Mouse (Mus musculus) MEL (cell line): ENCODE data around the gene Trim26. TPM values are rescaled to one million over a fixed set of nuclear protein-coding genes. Genes with fewer than 3 reads are reported as not detected.

Source experiments
- DNase-seq: peaks from one replicate; pipeline ENCODE4 v3.0.0; 2011; ENCODE audit warnings: low read depth, low spot score
- H3K27ac ChIP-seq: 2 replicates; pipeline ENCODE4 v1.5.1; 2012; ENCODE audit warnings: low read depth, mild to moderate bottlenecking, control low read depth, low read length, moderate library complexity; ENCODE audit not compliant: control insufficient read depth
- H3K27me3 ChIP-seq, 2 experiments: fragments of 150-350 bp in 1 of 2; sonication (generic) in 1 of 2; 2 replicates each; pipeline ENCODE4 v1.6.1; 2012; ENCODE audit warnings: low read length in 2 of 2, mild to moderate bottlenecking in 2 of 2, improper control_type of control experiment in 1 of 2, moderate library complexity in 1 of 2; ENCODE audit not compliant: insufficient read depth in 2 of 2, control insufficient read depth in 1 of 2
- H3K36me3 ChIP-seq, 2 experiments: 2 replicates each; pipeline ENCODE4 v1.6.1; 2012 to 2014; ENCODE audit warnings: low read length in 2 of 2, improper control_type of control experiment in 1 of 2, inconsistent platforms in 1 of 2, mild to moderate bottlenecking in 1 of 2; ENCODE audit not compliant: insufficient read depth in 2 of 2, control insufficient read depth in 1 of 2
- H3K4me1 ChIP-seq, 2 experiments: fragments of 150-350 bp in 1 of 2; sonication (generic) in 1 of 2; 2 replicates each; pipeline ENCODE4 v1.6.1; 2012; ENCODE audit warnings: low read length in 2 of 2, improper control_type of control experiment in 1 of 2, mild to moderate bottlenecking in 1 of 2; ENCODE audit not compliant: insufficient read depth in 2 of 2, control insufficient read depth in 1 of 2
- H3K4me3 ChIP-seq, 2 experiments: fragments of 150-350 bp in 1 of 2; sonication (generic) in 1 of 2; 2 replicates each; pipeline ENCODE4 v1.5.1; 2012; ENCODE audit warnings: low read depth in 2 of 2, low read length in 2 of 2, mild to moderate bottlenecking in 2 of 2, moderate library complexity in 2 of 2, control low read depth in 1 of 2, improper control_type of control experiment in 1 of 2; ENCODE audit not compliant: control insufficient read depth in 1 of 2, insufficient read depth in 1 of 2
- H3K79me2 ChIP-seq: 2 replicates; pipeline ENCODE4 v1.6.1; 2012; ENCODE audit warnings: mild to moderate bottlenecking, low read length, moderate library complexity; ENCODE audit not compliant: control insufficient read depth, poor library complexity, insufficient read depth
- H3K9ac ChIP-seq: 2 replicates; pipeline ENCODE4 v1.6.1; 2012; ENCODE audit warnings: low read depth, mild to moderate bottlenecking, control low read depth, low read length, moderate library complexity; ENCODE audit not compliant: control insufficient read depth, poor library complexity, severe bottlenecking
- H3K9me3 ChIP-seq: fragments of 150-350 bp; sonication (generic); replicated peaks from 2 replicates; pipeline ENCODE4 v1.6.1; 2012; ENCODE audit warnings: mild to moderate bottlenecking, low read length, improper control_type of control experiment, moderate library complexity; ENCODE audit not compliant: insufficient read depth
- ELF1 ChIP-seq: IDR thresholded peaks from 2 replicates; pipeline ENCODE4 v1.6.1; 2014; ENCODE audit warnings: low read depth, mild to moderate bottlenecking, inconsistent platforms, low read length, improper control_type of control experiment, moderate library complexity
- JUND ChIP-seq: IDR thresholded peaks from 2 replicates; pipeline ENCODE4 v1.6.1; 2011; ENCODE audit warnings: low read depth, mild to moderate bottlenecking, improper control_type of control experiment, low read length
- POLR2AphosphoS2 ChIP-seq: IDR thresholded peaks from 2 replicates; pipeline ENCODE4 v1.6.1; 2011; ENCODE audit warnings: low read length, improper control_type of control experiment
- POLR2AphosphoS5 ChIP-seq: IDR thresholded peaks from 2 replicates; pipeline ENCODE4 v1.6.1; 2012; ENCODE audit warnings: low read depth, borderline replicate concordance, mild to moderate bottlenecking, inconsistent platforms, low read length, moderate library complexity, mixed read lengths
- RAD21 ChIP-seq: IDR thresholded peaks from 2 replicates; pipeline ENCODE4 v1.6.1; 2011; ENCODE audit warnings: mild to moderate bottlenecking, low read depth, low read length, improper control_type of control experiment
- RCOR1 ChIP-seq: IDR thresholded peaks from 2 replicates; pipeline ENCODE4 v1.6.1; 2012; ENCODE audit warnings: low read depth, mild to moderate bottlenecking, inconsistent platforms, low read length, improper control_type of control experiment
- SIN3A ChIP-seq: IDR thresholded peaks from 2 replicates; pipeline ENCODE4 v1.6.1; 2012; ENCODE audit warnings: low read length, improper control_type of control experiment, inconsistent platforms
- TBP ChIP-seq: IDR thresholded peaks from 2 replicates; pipeline ENCODE4 v1.8.0; 2011; ENCODE audit warnings: low read depth, low read length, improper control_type of control experiment
- TCF12 ChIP-seq: IDR thresholded peaks from 2 replicates; pipeline ENCODE4 v1.6.1; 2014; ENCODE audit warnings: low read depth, mild to moderate bottlenecking, inconsistent platforms, low read length, improper control_type of control experiment, moderate library complexity
- USF1 ChIP-seq: IDR thresholded peaks from 2 replicates; pipeline ENCODE4 v1.6.1; 2014; ENCODE audit warnings: low read depth, mild to moderate bottlenecking, inconsistent platforms, low read length, improper control_type of control experiment, moderate library complexity
- ZC3H11A ChIP-seq: IDR thresholded peaks from 2 replicates; pipeline ENCODE4 v1.6.1; 2012; ENCODE audit warnings: low read depth, mild to moderate bottlenecking, inconsistent platforms, low read length, improper control_type of control experiment
- polyA plus RNA-seq, 2 experiments: library from polyadenylated mRNA; stranded (reverse) in 1 of 2; unstranded in 1 of 2; fragments of >175 nt in 1 of 2; fragments of >200 nt in 1 of 2; gene quantifications; 2 replicates each; pipeline versions ENCODE4 v1.2.1 to v1.2.4; 2012; ENCODE audit warnings: low replicate concordance in 2 of 2, low read depth in 1 of 2; ENCODE audit not compliant: insufficient read length in 2 of 2, insufficient read depth in 1 of 2, missing spikeins in 1 of 2
- total RNA-seq: library from RNA; depleted of rRNA; stranded (reverse); fragments of 300-350 nt; gene quantifications from 2 replicates; pipeline ENCODE4 v1.2.3, GENCODE M21; 2012; rRNA removed

The Trim26 gene
- total and polyA plus RNA-seq, 3 experiments = 5.6 to 12.4 TPM; not detected in 1

DNA sequence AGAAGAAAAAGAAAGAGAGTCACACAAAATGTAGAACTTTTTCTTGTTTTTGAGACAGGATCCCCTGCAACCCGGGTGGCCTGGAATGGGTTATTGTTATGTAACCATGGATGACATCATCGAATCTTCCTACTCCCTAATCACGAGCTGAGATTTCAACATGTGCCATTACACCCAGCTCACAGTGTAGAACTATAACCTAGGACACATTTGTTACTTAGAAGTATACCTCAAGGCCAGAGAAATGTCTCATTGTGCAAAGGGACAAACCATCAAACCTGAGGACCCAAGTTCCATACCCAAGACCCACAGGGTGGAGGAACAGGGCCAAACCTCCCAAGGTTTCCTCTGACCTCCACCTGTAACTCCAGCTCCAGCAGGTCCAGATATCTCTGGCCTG lies 66.7 kb downstream of the Trim26 start:
- Histone ChIP-seq H3K27me3 (no peaks in the 10 kb centered on the region; a peak in 3 of 4 replicates), H3K27ac (no peak overlapping the region), H3K9ac (no peak overlapping the region), H3K79me2 (no peaks in the 10 kb centered on the region), H3K36me3 (no peaks in the 10 kb centered on the region), H3K9me3 (no peaks in the 10 kb centered on the region), H3K4me1 (no peaks in the 10 kb centered on the region), H3K4me3 (no peak overlapping the region)
- DNase-seq = no peak
- TF ChIP-seq ZC3H11A (no peak), RAD21 (no peak), USF1 (no peak), POLR2AphosphoS2 (no peak), TBP (no peak)

DNA sequence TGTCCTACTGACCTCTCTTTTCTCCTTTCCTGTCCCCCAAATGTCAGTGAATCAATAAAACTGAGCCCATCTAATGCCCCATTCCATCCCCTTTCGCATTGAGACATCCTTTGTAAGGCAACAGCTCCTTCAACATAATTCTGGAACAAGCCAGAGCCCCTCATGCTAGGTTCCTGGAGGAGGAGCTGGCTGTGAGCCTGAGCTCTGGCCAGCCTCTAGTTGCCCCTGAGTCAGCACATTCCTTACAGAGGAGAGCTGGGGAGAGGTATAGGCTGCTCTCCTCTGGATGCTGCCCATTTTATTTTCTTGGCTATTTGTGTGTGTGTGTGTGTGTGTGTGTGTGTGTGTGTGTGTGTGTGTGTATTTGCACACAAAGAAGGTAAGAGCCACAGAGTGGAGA lies 71.3 kb downstream of the Trim26 start:
- no peak for DNase-seq

More for the DNA sequence above, 71.3 kb downstream of the Trim26 start:
- Histone ChIP-seq H3K36me3 (no peaks in the 10 kb centered on the region), H3K9ac (no peak overlapping the region), H3K27ac (no peak overlapping the region), H3K4me1 (no peaks in the 10 kb centered on the region), H3K9me3 (no peaks in the 10 kb centered on the region), H3K79me2 (no peaks in the 10 kb centered on the region), H3K4me3 (no peak overlapping the region), H3K27me3 (peaks cover 4% of the 10 kb centered on the region in 2 experiments)
- no peak for TF ChIP-seq SIN3A
- TF ChIP-seq JUND = no peak
- no peak for TF ChIP-seq RCOR1
- TF ChIP-seq TCF12 = no peak
- TF ChIP-seq ELF1 = no peak
- no peak for TF ChIP-seq POLR2AphosphoS5

Other genes with a start within 250 kb of the Trim26 start
- not detected in 2 replicates for gene H2-M9, start 194.5 kb upstream of the Trim26 start, total RNA-seq
- gene H2-M9, start 194.5 kb upstream of the Trim26 start, polyA plus RNA-seq = not detected
- gene H2-M1, start 164.9 kb upstream of the Trim26 start, total RNA-seq = not detected in 2 replicates
- gene H2-M1, start 164.9 kb upstream of the Trim26 start, polyA plus RNA-seq = not detected
- gene H2-M10.5, start 64.2 kb upstream of the Trim26 start, total RNA-seq = not detected in 2 replicates
- not detected for gene H2-M10.5, start 64.2 kb upstream of the Trim26 start, polyA plus RNA-seq
- gene H2-M10.6, start 25.0 kb upstream of the Trim26 start, total RNA-seq = not detected in 2 replicates
- not detected for gene H2-M10.6, start 25.0 kb upstream of the Trim26 start, polyA plus RNA-seq
- not detected in 2 replicates for gene Trim15, start 30.1 kb downstream of the Trim26 start, total RNA-seq
- gene Trim15, start 30.1 kb downstream of the Trim26 start, polyA plus RNA-seq = under 1 TPM in 1 of 2 experiments, not detected in 1; 0.07 TPM
- gene Trim10, start 32.4 kb downstream of the Trim26 start, total RNA-seq = 20.6 and 30.2 TPM in 2 replicates
- 10 to 100 TPM in 1 of 2 experiments, not detected in 1; 30.4 TPM for gene Trim10, start 32.4 kb downstream of the Trim26 start, polyA plus RNA-seq
- 0.04 TPM in 1 of 2 replicates, not detected in the other for gene Trim40, start 53.0 kb downstream of the Trim26 start, total RNA-seq
- gene Trim40, start 53.0 kb downstream of the Trim26 start, polyA plus RNA-seq = under 1 TPM in 1 of 2 experiments, not detected in 1; 0.04 TPM
- gene Trim31, start 61.0 kb downstream of the Trim26 start, total RNA-seq = not detected in 2 replicates
- gene Trim31, start 61.0 kb downstream of the Trim26 start, polyA plus RNA-seq = not detected
- gene Rnf39, start 105.8 kb downstream of the Trim26 start, total RNA-seq = not detected in 2 replicates
- gene Rnf39, start 105.8 kb downstream of the Trim26 start, polyA plus RNA-seq = under 1 TPM in 1 of 2 experiments, not detected in 1; 0.18 TPM
- gene Ppp1r11, start 114.6 kb downstream of the Trim26 start, total RNA-seq = 128 and 138 TPM in 2 replicates
- 100 to 1,000 TPM in 1 of 2 experiments, not detected in 1; 146 TPM for gene Ppp1r11, start 114.6 kb downstream of the Trim26 start, polyA plus RNA-seq
- gene Znrd1, start 121.4 kb downstream of the Trim26 start, total RNA-seq = 20.5 and 26.4 TPM in 2 replicates
- gene Znrd1, start 121.4 kb downstream of the Trim26 start, polyA plus RNA-seq = 10 to 100 TPM in 1 of 2 experiments, not detected in 1; 38.2 TPM
- gene Znrd1as, start 121.5 kb downstream of the Trim26 start, total RNA-seq = 2.8 and 3.4 TPM in 2 replicates
- 1 to 10 TPM in 1 of 2 experiments, not detected in 1; 1.8 TPM for gene Znrd1as, start 121.5 kb downstream of the Trim26 start, polyA plus RNA-seq
- gene 2410137M14Rik, start 144.1 kb downstream of the Trim26 start, total RNA-seq = not detected in 2 replicates
- not detected for gene 2410137M14Rik, start 144.1 kb downstream of the Trim26 start, polyA plus RNA-seq
- not detected in 2 replicates for gene H2-M5, start 152.4 kb downstream of the Trim26 start, total RNA-seq
- gene H2-M5, start 152.4 kb downstream of the Trim26 start, polyA plus RNA-seq = not detected
- gene Zfp57, start 164.0 kb downstream of the Trim26 start, total RNA-seq = not detected in 2 replicates
- not detected for gene Zfp57, start 164.0 kb downstream of the Trim26 start, polyA plus RNA-seq
- not detected in 2 replicates for gene Mog, start 186.3 kb downstream of the Trim26 start, total RNA-seq
- not detected for gene Mog, start 186.3 kb downstream of the Trim26 start, polyA plus RNA-seq
- 1.5 and 2.2 TPM in 2 replicates for gene Gabbr1, start 208.8 kb downstream of the Trim26 start, total RNA-seq
- 10 to 100 TPM in 1 of 2 experiments, not detected in 1; 14.6 TPM for gene Gabbr1, start 208.8 kb downstream of the Trim26 start, polyA plus RNA-seq